Mouse (Mus musculus): ENCODE results near the gene Car6.

- TF ChIP-seq CTCF (IDR thresholded peaks at IDR 0.05) (no peak), EP300 (IDR thresholded peaks at IDR 0.05) (no peak)
These were observed 54.8 kb downstream of the Car6 start for GRCm38 (mm10) chr4:150146286-150146685.
